Mouse (Mus musculus) spleen, adult 2 months (tissue): ENCODE results near the gene Nrp2. TPM values are rescaled to one million over a fixed set of nuclear protein-coding genes. Genes with fewer than 3 reads are reported as not detected.
A peak's percentile ranks its signal among the peaks of the same experiment; 100 is the strongest.

ENCODE experiments used
- DNase-seq, 2 experiments: peaks; one replicate each; pipeline versions ENCODE4 v3.0.0 to v3.0.0-alpha.2; 2012 to 2021; ENCODE audit warnings: low spot score in 2 of 2, low read depth in 1 of 2
- H3K27ac ChIP-seq: fragments of 200-500 bp; 2 replicates; pipeline ENCODE4 v1.5.1; 2012; ENCODE audit warnings: low read length, inconsistent platforms; ENCODE audit not compliant: insufficient read depth
- H3K27me3 ChIP-seq: fragments of 200-500 bp; 2 replicates; pipeline ENCODE4 v1.6.1; 2012; ENCODE audit warnings: mild to moderate bottlenecking, moderate library complexity, low read length, inconsistent platforms; ENCODE audit not compliant: control insufficient read depth, insufficient read depth
- H3K36me3 ChIP-seq: fragments of 200-500 bp; 2 replicates; pipeline ENCODE4 v1.6.1; 2012; ENCODE audit warnings: mild to moderate bottlenecking, low read length, inconsistent platforms; ENCODE audit not compliant: control insufficient read depth, insufficient read depth
- H3K4me1 ChIP-seq: fragments of 200-500 bp; 2 replicates; pipeline ENCODE4 v1.6.1; 2011; ENCODE audit warnings: inconsistent platforms; ENCODE audit not compliant: control insufficient read depth, insufficient read depth, insufficient read length
- H3K4me3 ChIP-seq: fragments of 200-500 bp; 2 replicates; pipeline ENCODE4 v1.5.1; 2011; ENCODE audit warnings: mild to moderate bottlenecking, inconsistent platforms; ENCODE audit not compliant: insufficient read depth, insufficient read length; ENCODE audit errors: extremely low read depth
- CTCF ChIP-seq: fragments of 200-500 bp; IDR thresholded peaks from 2 replicates; pipeline ENCODE4 v1.5.1; 2011; ENCODE audit warnings: mild to moderate bottlenecking, inconsistent platforms; ENCODE audit not compliant: insufficient read depth, insufficient read length, insufficient replicate concordance; ENCODE audit errors: extremely low read depth
- POLR2A ChIP-seq: fragments of 200-500 bp; IDR thresholded peaks from 2 replicates; pipeline ENCODE4 v1.6.1; 2011; ENCODE audit warnings: low read depth, low read length, inconsistent platforms
- WGBS: fragments of 180-500 bp; shearing (Covaris S2); methylation state at CpG from one replicate; pipeline ENCODE4 v1.1.7; 2018; 5-methylcytosine and 5-hydroxymethylcytosine counted together
- polyA plus RNA-seq: library from polyadenylated mRNA; depleted of rRNA; stranded (reverse); fragments of >200 nt; gene quantifications from 2 replicates; pipeline ENCODE4 v1.2.3, GENCODE M21; 2012

Gene Nrp2
- polyA plus RNA-seq, 1 experiment: 6.1 TPM

DNA sequence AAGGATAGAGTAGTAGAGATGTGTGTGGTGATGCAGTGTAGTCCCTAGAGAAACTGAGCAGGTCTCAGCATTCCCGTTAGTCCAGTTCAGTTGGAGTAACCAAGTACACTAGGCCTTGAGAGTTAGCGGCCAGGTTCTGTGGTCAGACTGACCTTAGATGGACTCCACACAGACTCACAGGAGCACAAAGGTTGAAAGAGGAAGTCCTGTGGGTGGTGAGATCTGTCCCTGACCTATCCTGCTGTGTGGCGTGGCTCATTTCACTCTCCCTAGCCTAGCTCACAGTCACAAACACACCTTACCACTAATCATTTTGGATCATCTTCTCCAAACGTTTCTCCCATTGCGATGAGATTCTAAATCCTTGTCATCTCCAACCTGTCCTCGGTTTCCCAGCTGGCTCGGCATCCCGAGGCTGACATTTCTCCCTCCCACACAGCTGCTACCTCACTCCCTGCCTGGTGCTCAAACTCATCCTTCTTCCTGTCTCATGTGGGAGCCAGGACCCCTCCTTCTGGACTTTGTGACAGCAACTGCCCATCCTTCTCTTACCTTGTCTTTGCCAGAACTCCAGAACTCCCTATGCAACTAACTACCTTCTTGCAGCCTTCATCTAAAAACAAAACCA, 106.6 kb downstream of the Nrp2 start:
- WGBS: 84% methylated on average over 8 of the region's 8 CpGs
- no peak for DNase-seq
- no peak overlapping the region for H3K4me3 ChIP-seq
- TF ChIP-seq POLR2A (no peak), CTCF (no peak)
- H3K27me3 ChIP-seq: no peaks in the 10 kb centered on the region
- H3K27ac ChIP-seq: no peak overlapping the region
- H3K36me3 ChIP-seq: no peaks in the 10 kb centered on the region
- H3K4me1 ChIP-seq: no peaks in the 10 kb centered on the region

DNA sequence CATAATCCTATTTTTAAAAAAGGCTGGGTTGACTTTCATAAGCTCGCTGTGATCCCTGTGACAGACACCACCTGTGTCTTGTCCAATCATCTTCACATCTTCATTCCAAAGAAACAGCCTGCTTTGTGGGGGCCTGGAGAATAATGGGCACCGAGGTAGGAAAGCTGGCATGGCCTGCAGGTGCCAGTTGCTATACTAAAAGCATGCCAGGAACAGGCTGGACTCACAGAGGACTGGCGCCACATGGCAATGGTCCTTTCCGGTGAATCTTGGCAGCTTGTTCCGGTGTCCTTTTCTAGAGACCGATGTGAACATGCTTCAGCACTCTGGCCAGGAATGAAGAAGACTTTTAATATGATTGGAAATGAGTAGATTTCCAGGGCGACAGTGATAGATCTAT, 108.1 kb downstream of the Nrp2 start:
- Histone ChIP-seq H3K27me3 (no peaks in the 10 kb centered on the region), H3K4me1 (no peaks in the 10 kb centered on the region), H3K27ac (no peak overlapping the region), H3K4me3 (no peak overlapping the region), H3K36me3 (no peaks in the 10 kb centered on the region)
- WGBS: 85% methylated on average over 7 of the region's 7 CpGs
- TF ChIP-seq POLR2A (no peak), CTCF (no peak)
- no peak for DNase-seq

DNA sequence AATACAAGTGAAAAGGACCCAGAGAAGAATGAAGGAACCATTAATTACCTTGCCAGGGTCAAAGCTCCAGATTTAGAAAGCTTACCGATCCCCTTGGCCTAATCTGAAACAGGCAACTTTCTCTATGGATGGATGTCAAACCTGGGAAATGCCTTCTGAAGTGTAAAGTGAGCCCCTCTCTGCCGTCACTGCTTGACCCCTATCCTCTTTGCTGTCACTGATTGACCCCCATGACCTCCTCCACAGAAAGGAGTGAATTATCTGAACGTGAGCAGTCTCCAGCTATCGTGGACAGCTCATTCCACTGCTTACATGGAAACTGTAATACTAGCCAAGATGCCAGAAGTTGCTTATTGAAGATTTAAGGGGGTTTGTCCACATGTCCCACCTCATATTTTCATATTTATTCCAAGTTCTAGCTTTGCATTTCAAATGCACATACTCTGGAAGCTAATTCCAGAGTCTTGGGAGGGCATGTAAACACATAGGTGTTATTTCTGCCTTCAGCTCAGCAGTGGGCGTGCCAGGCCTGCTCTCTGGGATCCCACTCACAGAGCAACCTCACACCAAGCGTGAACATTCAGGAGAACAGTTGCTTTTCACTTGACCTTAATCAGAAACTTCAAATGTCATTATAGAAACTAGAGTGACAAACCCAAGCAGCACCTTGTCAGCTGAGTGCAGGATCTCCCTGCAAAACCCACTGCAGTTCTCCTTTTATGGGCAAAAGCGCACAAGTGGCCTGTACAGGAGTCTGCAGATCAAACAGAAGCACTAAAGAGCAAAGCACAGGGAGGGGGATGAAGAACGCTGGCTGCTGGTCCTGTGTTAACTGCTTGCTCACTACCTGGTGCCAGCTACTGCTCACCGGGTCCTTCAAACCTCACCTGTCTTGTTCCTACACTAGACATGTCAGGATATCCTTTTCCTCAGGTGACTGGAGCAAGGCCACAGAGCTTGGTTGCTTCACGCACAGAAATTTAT, 109.9 kb downstream of the Nrp2 start:
- no peaks in the 10 kb centered on the region for H3K27me3 ChIP-seq
- no peaks in the 10 kb centered on the region for H3K36me3 ChIP-seq
- TF ChIP-seq CTCF (no peak), POLR2A (no peak)
- WGBS: 78% methylated on average over 10 of the region's 10 CpGs
- no peak overlapping the region for H3K4me3 ChIP-seq
- H3K27ac ChIP-seq: no peak overlapping the region
- no peak for DNase-seq
- H3K4me1 ChIP-seq: no peaks in the 10 kb centered on the region

DNA sequence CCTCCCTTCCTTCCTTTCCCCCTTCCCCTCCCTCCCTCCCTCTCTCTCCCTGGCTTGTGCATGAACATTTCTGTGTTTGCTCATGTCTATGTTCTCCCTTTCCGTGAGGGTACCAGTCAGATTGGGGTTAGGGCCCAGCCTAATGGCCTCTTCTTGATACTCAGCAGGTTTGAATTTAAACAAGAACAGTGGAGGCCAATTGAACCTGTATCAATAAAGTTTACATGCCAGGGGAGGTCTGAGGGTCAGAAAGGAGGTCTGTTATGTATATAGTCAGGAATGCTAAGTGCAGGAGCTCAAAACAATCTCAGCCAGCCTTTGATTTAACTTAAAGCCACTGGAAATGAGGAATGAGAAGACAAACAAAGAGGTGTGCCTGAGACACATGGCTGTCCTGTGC, 110.9 kb downstream of the Nrp2 start:
- Histone ChIP-seq H3K27ac (no peak overlapping the region), H3K27me3 (no peaks in the 10 kb centered on the region), H3K4me1 (no peaks in the 10 kb centered on the region), H3K36me3 (no peaks in the 10 kb centered on the region), H3K4me3 (no peak overlapping the region)
- 67% methylated on average over 1 of the region's 1 CpGs for WGBS
- no peak for DNase-seq
- no peak for TF ChIP-seq CTCF
- TF ChIP-seq POLR2A: no peak

DNA sequence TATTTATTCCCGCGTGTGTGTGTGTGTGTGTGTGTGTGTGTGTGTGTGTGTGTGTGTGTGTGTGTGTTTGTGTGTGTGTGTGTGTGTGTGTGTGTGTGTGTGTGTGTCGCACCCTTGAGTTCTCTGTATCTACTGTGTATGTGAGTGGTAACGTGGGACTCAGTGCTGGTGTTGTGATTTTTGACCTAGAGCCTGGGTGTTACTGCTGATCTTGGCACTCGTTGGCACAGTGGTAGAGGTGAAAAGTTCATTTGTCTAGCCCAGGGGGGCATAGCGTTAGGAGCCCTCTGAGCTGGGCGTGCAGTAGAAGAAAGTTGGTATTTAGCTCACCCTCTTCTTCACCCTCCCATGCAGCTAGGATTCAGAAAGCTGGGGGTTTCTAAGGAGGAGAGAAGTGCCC, 114.5 kb downstream of the Nrp2 start:
- no peak for DNase-seq
- H3K36me3 ChIP-seq: no peaks in the 10 kb centered on the region
- 88% methylated on average over 7 of the region's 7 CpGs for WGBS
- H3K27ac ChIP-seq: no peak overlapping the region
- H3K4me1 ChIP-seq: no peaks in the 10 kb centered on the region
- TF ChIP-seq POLR2A (no peak), CTCF (no peak)
- no peaks in the 10 kb centered on the region for H3K27me3 ChIP-seq
- no peak overlapping the region for H3K4me3 ChIP-seq

DNA sequence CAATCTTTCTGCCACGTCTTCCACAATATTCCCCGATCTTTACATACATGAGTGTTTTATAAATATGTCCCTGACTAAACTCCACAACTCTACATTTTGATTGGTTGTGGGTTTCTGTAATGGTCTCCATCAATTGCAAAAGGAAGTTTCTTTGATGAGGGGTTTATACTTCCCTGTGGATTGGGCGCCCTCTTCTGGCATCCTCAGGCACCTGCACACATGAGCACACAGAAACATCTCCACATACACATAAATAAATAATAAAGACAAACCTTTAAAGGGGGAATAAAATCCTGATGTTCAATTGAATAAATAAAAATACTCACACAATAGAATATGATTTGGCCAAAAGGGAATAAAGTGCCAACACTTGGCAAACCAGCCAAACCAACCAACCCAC, 117.1 kb downstream of the Nrp2 start:
- Histone ChIP-seq H3K4me3 (no peak overlapping the region), H3K27ac (no peak overlapping the region), H3K27me3 (no peaks in the 10 kb centered on the region), H3K36me3 (no peaks in the 10 kb centered on the region), H3K4me1 (no peaks in the 10 kb centered on the region)
- no peak for DNase-seq
- TF ChIP-seq CTCF: peak; percentile 17; the same call in 1 of the 2 replicates
- no peak for TF ChIP-seq POLR2A
- 90% methylated on average over 3 of the region's 3 CpGs for WGBS
